Mouse (Mus musculus) myocyte (in vitro differentiated cells): ENCODE data around the gene Topbp1. TPM values are rescaled to one million over a fixed set of nuclear protein-coding genes. Genes with fewer than 3 reads are reported as not detected.
A peak's percentile ranks its signal among the peaks of the same experiment; 100 is the strongest.

Source experiments
- H3K27me3 ChIP-seq: one replicate; pipeline ENCODE4 v1.6.1; 2011; ENCODE audit not compliant: control insufficient read depth, insufficient read depth, insufficient read length
- H3K36me3 ChIP-seq: one replicate; pipeline ENCODE4 v1.6.1; 2011; ENCODE audit not compliant: control insufficient read depth, insufficient read depth
- H3K4me2 ChIP-seq: one replicate; pipeline ENCODE4 v1.6.1; 2011; ENCODE audit warnings: low read depth, control low read depth
- H3K4me3 ChIP-seq: one replicate; pipeline ENCODE4 v1.5.1; 2011; ENCODE audit warnings: mild to moderate bottlenecking, control low read depth, moderate library complexity
- H3K79me2 ChIP-seq: one replicate; pipeline ENCODE4 v1.6.1; 2011; ENCODE audit not compliant: control insufficient read depth, insufficient read depth
- H3ac ChIP-seq: one replicate; pipeline ENCODE4 v1.6.1; 2011; ENCODE audit not compliant: control insufficient read depth, insufficient read length
- CEBPB ChIP-seq: IDR thresholded peaks from 2 replicates; pipeline ENCODE4 v1.6.1; 2011; ENCODE audit warnings: mild to moderate bottlenecking, moderate library complexity; ENCODE audit not compliant: poor library complexity, insufficient read depth, severe bottlenecking
- E2F4 ChIP-seq: IDR thresholded peaks from one replicate; pipeline ENCODE4 v1.6.1; 2011; ENCODE audit warnings: mild to moderate bottlenecking, control low read depth, moderate library complexity; ENCODE audit not compliant: insufficient read depth
- MAX ChIP-seq: IDR thresholded peaks from one replicate; pipeline ENCODE4 v1.6.1; 2011; ENCODE audit warnings: low read depth, mild to moderate bottlenecking, control low read depth
- MYOD1 ChIP-seq, 3 experiments: IDR thresholded peaks; one replicate each; pipeline ENCODE4 v1.6.1; 2011; ENCODE audit warnings: control low read depth in 2 of 3, low read depth in 2 of 3, mild to moderate bottlenecking in 2 of 3, moderate library complexity in 1 of 3; ENCODE audit not compliant: insufficient read length in 2 of 3, control insufficient read depth in 1 of 3
- MYOG ChIP-seq, 3 experiments: IDR thresholded peaks; one replicate each; pipeline ENCODE4 v1.6.1; 2011; ENCODE audit warnings: control low read depth in 2 of 3, low read depth in 2 of 3, mild to moderate bottlenecking in 2 of 3; ENCODE audit not compliant: insufficient read length in 2 of 3, control insufficient read depth in 1 of 3, insufficient read depth in 1 of 3
- POLR2A ChIP-seq: IDR thresholded peaks from one replicate; pipeline ENCODE4 v1.6.1; 2011; ENCODE audit warnings: low read depth, mild to moderate bottlenecking, control low read depth, moderate library complexity; ENCODE audit not compliant: insufficient read length
- POLR2AphosphoS2 ChIP-seq: IDR thresholded peaks from one replicate; pipeline ENCODE4 v1.6.1; 2011; ENCODE audit warnings: low read depth, control low read depth; ENCODE audit not compliant: insufficient read length
- REST ChIP-seq: IDR thresholded peaks from one replicate; pipeline ENCODE4 v1.6.1; 2011; ENCODE audit warnings: mild to moderate bottlenecking, control low read depth, moderate library complexity; ENCODE audit not compliant: insufficient read depth, insufficient read length
- SRF ChIP-seq: IDR thresholded peaks from one replicate; pipeline ENCODE4 v1.6.1; 2011; ENCODE audit warnings: low read depth; ENCODE audit not compliant: control insufficient read depth, insufficient read length
- TCF12 ChIP-seq: IDR thresholded peaks from one replicate; pipeline ENCODE4 v1.6.1; 2011; ENCODE audit warnings: mild to moderate bottlenecking, control low read depth; ENCODE audit not compliant: poor library complexity, insufficient read depth, severe bottlenecking
- TCF3 ChIP-seq: IDR thresholded peaks from one replicate; pipeline ENCODE4 v1.6.1; 2011; ENCODE audit warnings: low read depth, control low read depth; ENCODE audit not compliant: insufficient read length
- USF1 ChIP-seq: IDR thresholded peaks from one replicate; pipeline ENCODE4 v1.6.1; 2011; ENCODE audit warnings: low read depth, mild to moderate bottlenecking, control low read depth, moderate library complexity
- polyA plus RNA-seq: library from polyadenylated mRNA; unstranded; fragments of >200 nt; fragmentation: generic; extraction: Trizol; gene quantifications from one replicate; pipeline ENCODE4 v1.2.1, GENCODE M21; 2012; ENCODE audit warnings: missing spikeins

Topbp1 gene
- polyA plus RNA-seq, 1 experiment: 8.4 TPM

GRCm38 (mm10) chr9:103305332-103306041 lies 472 bp downstream of the Topbp1 start:
- H3K27me3 ChIP-seq: no peaks in the 10 kb centered on the region
- TF ChIP-seq E2F4: no peak
- TF ChIP-seq POLR2A: no peak
- no peak for TF ChIP-seq SRF
- TF ChIP-seq REST: no peak
- no peak for TF ChIP-seq TCF12
- TF ChIP-seq USF1: no peak
- no peak for TF ChIP-seq TCF3
- TF ChIP-seq MYOG (IDR thresholded peaks at IDR 0.05; ENCODE audit: control insufficient read depth in 1 of 3, insufficient read depth in 1 of 3, insufficient read length in 2 of 3, low read depth in 2 of 3): no peak
- peaks cover 24% of the 10 kb centered on the region for H3K79me2 ChIP-seq
- H3K36me3 ChIP-seq: peaks cover 6% of the 10 kb centered on the region
- H3K4me3 ChIP-seq: peak overlapping the region; percentile 42
- H3ac ChIP-seq: peak overlapping the region; percentile 87
- H3K4me2 ChIP-seq: peak overlapping the region; percentile 73

GRCm38 (mm10) chr9:103309832-103310231 lies 4.8 kb downstream of the Topbp1 start:
- Histone ChIP-seq H3K4me3 (no peak overlapping the region), H3K27me3 (no peaks in the 10 kb centered on the region)
- TF ChIP-seq E2F4 (no peak), CEBPB (no peak), MYOG (IDR thresholded peaks at IDR 0.05; ENCODE audit: control insufficient read depth in 1 of 3, insufficient read depth in 1 of 3, insufficient read length in 2 of 3, low read depth in 2 of 3) (no peak), POLR2A (no peak), MYOD1 (IDR thresholded peaks at IDR 0.05; ENCODE audit: control insufficient read depth in 1 of 3, insufficient read length in 2 of 3, low read depth in 2 of 3) (no peak), REST (no peak), MAX (no peak), USF1 (no peak)

GRCm38 (mm10) chr9:103324678-103325077 lies 19.7 kb downstream of the Topbp1 start:
- Histone ChIP-seq H3K36me3 (peaks cover 30% of the 10 kb centered on the region), H3K4me3 (no peak overlapping the region), H3K79me2 (no peaks in the 10 kb centered on the region), H3K27me3 (no peaks in the 10 kb centered on the region), H3ac (no peak overlapping the region), H3K4me2 (no peak overlapping the region)
- TF ChIP-seq TCF12 (no peak), REST (no peak), MYOG (IDR thresholded peaks at IDR 0.05; ENCODE audit: control insufficient read depth in 1 of 3, insufficient read depth in 1 of 3, insufficient read length in 2 of 3, low read depth in 2 of 3) (no peak), POLR2A (no peak), SRF (no peak), MYOD1 (IDR thresholded peaks at IDR 0.05; ENCODE audit: control insufficient read depth in 1 of 3, insufficient read length in 2 of 3, low read depth in 2 of 3) (no peak), TCF3 (no peak), E2F4 (no peak), USF1 (no peak), MAX (no peak), CEBPB (no peak), POLR2AphosphoS2 (no peak)

More at GRCm38 (mm10) chr9:103309832-103310231, 4.8 kb downstream of the Topbp1 start:
- Histone ChIP-seq H3ac (no peak overlapping the region), H3K79me2 (peaks cover 24% of the 10 kb centered on the region), H3K36me3 (peaks cover 16% of the 10 kb centered on the region), H3K4me2 (no peak overlapping the region)

- H3K27me3 ChIP-seq: no peaks in the 10 kb centered on the region
- no peak overlapping the region for H3ac ChIP-seq
- no peak for TF ChIP-seq MAX
- H3K4me2 ChIP-seq: no peak overlapping the region
- H3K36me3 ChIP-seq: peaks cover 22% of the 10 kb centered on the region
- H3K79me2 ChIP-seq: no peaks in the 10 kb centered on the region
- H3K4me3 ChIP-seq: no peak overlapping the region
These were observed 21.4 kb downstream of the Topbp1 start for GRCm38 (mm10) chr9:103326449-103326848.

- Histone ChIP-seq H3K4me3 (no peak overlapping the region), H3K36me3 (peaks cover 33% of the 10 kb centered on the region), H3ac (no peak overlapping the region), H3K4me2 (no peak overlapping the region), H3K79me2 (no peaks in the 10 kb centered on the region), H3K27me3 (no peaks in the 10 kb centered on the region)
- no peak for TF ChIP-seq POLR2AphosphoS2
- TF ChIP-seq CEBPB: no peak
- TF ChIP-seq TCF3: no peak
- TF ChIP-seq USF1: no peak
- TF ChIP-seq REST: no peak
- TF ChIP-seq MAX: no peak
- no peak for TF ChIP-seq MYOD1 (IDR thresholded peaks at IDR 0.05; ENCODE audit: control insufficient read depth in 1 of 3, insufficient read length in 2 of 3, low read depth in 2 of 3)
- no peak for TF ChIP-seq E2F4
- no peak for TF ChIP-seq SRF
- TF ChIP-seq MYOG (IDR thresholded peaks at IDR 0.05; ENCODE audit: control insufficient read depth in 1 of 3, insufficient read depth in 1 of 3, insufficient read length in 2 of 3, low read depth in 2 of 3): no peak
- no peak for TF ChIP-seq POLR2A
- no peak for TF ChIP-seq TCF12
These were observed 27.6 kb downstream of the Topbp1 start for GRCm38 (mm10) chr9:103332663-103333062.
